Mouse (Mus musculus) embryonic facial prominence, embryonic 13.5 days (tissue): ENCODE data around the gene Rps6kb1. TPM values are rescaled to one million over a fixed set of nuclear protein-coding genes. Genes with fewer than 3 reads are reported as not detected.
A peak's percentile ranks its signal among the peaks of the same experiment; 100 is the strongest.

Experiments
- ATAC-seq: fragments of 200-750 bp; cut with Nextera tagmentation; 2 replicates; pipeline ENCODE4 v1.8.0; 2017; ENCODE audit warnings: low read depth; ENCODE audit not compliant: insufficient number of reproducible peaks, insufficient read depth, low FRiP score, low TSS enrichment
- H3K27ac ChIP-seq: fragments of 300-500 bp; sonication (generic); 2 replicates; pipeline ENCODE4 v1.5.1; 2015; ENCODE audit warnings: moderate library complexity, mild to moderate bottlenecking, inconsistent platforms
- H3K27me3 ChIP-seq: fragments of 300-500 bp; sonication (generic); 2 replicates; pipeline ENCODE4 v1.6.1; 2015; ENCODE audit warnings: mild to moderate bottlenecking, inconsistent platforms
- H3K36me3 ChIP-seq: fragments of 300-500 bp; sonication (generic); 2 replicates; pipeline ENCODE4 v1.6.1; 2015; ENCODE audit warnings: mild to moderate bottlenecking, inconsistent platforms
- H3K4me1 ChIP-seq: fragments of 300-500 bp; sonication (generic); 2 replicates; pipeline ENCODE4 v1.6.1; 2015; ENCODE audit warnings: inconsistent platforms
- H3K4me2 ChIP-seq: fragments of 300-500 bp; sonication (generic); 2 replicates; pipeline ENCODE4 v1.6.1; 2015; ENCODE audit warnings: moderate library complexity, mild to moderate bottlenecking, inconsistent platforms
- H3K4me3 ChIP-seq: fragments of 300-500 bp; sonication (generic); 2 replicates; pipeline ENCODE4 v1.5.1; 2015; ENCODE audit warnings: mild to moderate bottlenecking, inconsistent platforms
- H3K9ac ChIP-seq: fragments of 300-500 bp; sonication (generic); 2 replicates; pipeline ENCODE4 v1.6.1; 2015; ENCODE audit warnings: mild to moderate bottlenecking, inconsistent platforms
- H3K9me3 ChIP-seq: fragments of 300-500 bp; sonication (generic); 2 replicates; pipeline ENCODE4 v1.6.1; 2016; ENCODE audit warnings: inconsistent platforms
- WGBS: fragments of 180-500 bp; shearing (Covaris S2); methylation state at CpG from one replicate; pipeline ENCODE4 v1.1.7; 2015; ENCODE audit warnings: mixed read lengths; 5-methylcytosine and 5-hydroxymethylcytosine counted together
- microRNA counts: library from miRNA; unstranded; fragments of <30 nt; microRNA quantifications from one replicate; lab custom pipeline; 2016
- microRNA-seq: library from miRNA; unstranded; fragments of <30 nt; microRNA quantifications from one replicate; pipeline ENCODE4, GENCODE M21; 2016
- polyA plus RNA-seq: library from polyadenylated mRNA; unstranded; fragments of >200 nt; fragmentation: Nextera tagmentation; extraction: Ambion mirVana; gene quantifications from 2 replicates; pipeline ENCODE4 v1.2.1, GENCODE M21; 2015

Rps6kb1 gene
- polyA plus RNA-seq, 1 experiment from 2014 or later: 78.9 TPM

GRCm38 (mm10) chr11:86457545-86457944 is 87.1 kb downstream of the Rps6kb1 start:
- no peak overlapping the region for H3K27ac ChIP-seq
- no peak overlapping the region for H3K4me2 ChIP-seq
- no peaks in the 10 kb centered on the region for H3K4me1 ChIP-seq
- H3K27me3 ChIP-seq: no peaks in the 10 kb centered on the region
- ATAC-seq: no peak
- no peaks in the 10 kb centered on the region for H3K36me3 ChIP-seq
- no peak overlapping the region for H3K4me3 ChIP-seq
- no peaks in the 10 kb centered on the region for H3K9me3 ChIP-seq
- WGBS: 82% methylated on average over 6 of the region's 6 CpGs
- no peak overlapping the region for H3K9ac ChIP-seq

DNA sequence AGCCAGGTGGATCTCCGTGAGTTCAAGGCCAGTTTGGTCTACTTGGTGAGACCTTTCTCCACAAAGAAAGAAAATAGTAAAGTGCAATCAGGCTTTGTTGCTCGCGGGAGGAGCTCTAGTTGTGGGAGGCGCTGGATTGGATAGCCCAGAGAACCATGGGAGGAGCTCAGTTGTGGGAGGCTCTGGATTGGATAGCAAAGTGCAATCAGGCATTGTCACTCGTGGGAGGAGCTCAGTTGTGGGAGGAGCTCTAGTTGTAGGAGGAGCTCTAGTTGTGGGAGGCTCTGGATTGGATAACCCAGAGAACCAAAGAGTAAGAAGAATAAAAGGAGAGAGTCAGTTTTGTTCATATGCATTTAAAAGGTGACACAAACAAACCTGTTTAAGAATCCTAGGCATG is 90.6 kb downstream of the Rps6kb1 start:
- no peaks in the 10 kb centered on the region for H3K27me3 ChIP-seq
- no peaks in the 10 kb centered on the region for H3K4me1 ChIP-seq
- no peak for ATAC-seq
- no peak overlapping the region for H3K4me3 ChIP-seq
- no peak overlapping the region for H3K4me2 ChIP-seq
- H3K9me3 ChIP-seq: no peaks in the 10 kb centered on the region
- H3K9ac ChIP-seq: no peak overlapping the region
- H3K36me3 ChIP-seq: no peaks in the 10 kb centered on the region
- no peak overlapping the region for H3K27ac ChIP-seq
- WGBS: 90% methylated on average over 5 of the region's 5 CpGs

MicroRNAs encoded within 50 kb of the gene (microRNA counts, 519-probe panel; counts per million panel counts)
- microRNA mmu-miR-21 (lab: Ali Mortazavi, UCI): 3,852 counts per million, percentile 84 among the panel's probes with 10 or more counts

Small RNA genes lying within 50 kb of the gene (microRNA-seq; reads per million reads assigned to microRNA genes)
- 6,572 reads per million, percentile 92 among the genes with 10 or more reads in this experiment for gene Mir21a

Other genes with a start within 250 kb of the Rps6kb1 start
- gene Med13, start 187.2 kb downstream of the Rps6kb1 start, polyA plus RNA-seq: 11.6 and 12.3 TPM in 2 replicates
- 36.0 and 38.6 TPM in 2 replicates for gene Rnft1, start 60.1 kb downstream of the Rps6kb1 start, polyA plus RNA-seq
- gene Tubd1, start 186 bp upstream of the Rps6kb1 start, polyA plus RNA-seq: 13.5 and 13.8 TPM in 2 replicates
- gene Vmp1, start 139.0 kb upstream of the Rps6kb1 start, polyA plus RNA-seq: 86.1 and 105 TPM in 2 replicates
- gene Ptrh2, start 139.2 kb upstream of the Rps6kb1 start, polyA plus RNA-seq: 36.2 and 38.3 TPM in 2 replicates
- 106 and 129 TPM in 2 replicates for gene Cltc, start 212.8 kb upstream of the Rps6kb1 start, polyA plus RNA-seq